Mouse (Mus musculus): ENCODE measurements at regions not wholly inside any gene's neighbourhood (a gene's known extent, or its start where the extent isn't known, plus 50 kb on each side); places are given as distances from the start of the nearest gene placed in this dataset.

GRCm38 (mm10) chr14:25373167-25373566, 85.8 kb upstream of the Zmiz1 start:
- TF ChIP-seq CTCF (IDR thresholded peaks at IDR 0.05; ENCODE audit: borderline replicate concordance, extremely low read depth, insufficient read depth, insufficient read length), result no peak
- no peak for TF ChIP-seq POLR2A (IDR thresholded peaks at IDR 0.05; ENCODE audit: borderline replicate concordance, extremely low read depth, insufficient read depth, insufficient read length, poor library complexity, severe bottlenecking)

Data from brain, embryonic 14.5 days (tissue).